Mouse (Mus musculus) forebrain, embryonic 11.5 days (tissue): ENCODE data around the gene Drg2. TPM values are rescaled to one million over a fixed set of nuclear protein-coding genes. Genes with fewer than 3 reads are reported as not detected.

Source experiments
- ATAC-seq: fragments of 200-750 bp; cut with Nextera tagmentation; replicated peaks from 2 replicates; pipeline ENCODE4 v1.8.0; 2017; ENCODE audit warnings: moderate TSS enrichment; ENCODE audit not compliant: low FRiP score
- DNase-seq: peaks from one replicate; pipeline ENCODE4 v3.0.0-alpha.2; 2017; ENCODE audit warnings: low spot score
- H3K27ac ChIP-seq: fragments of 300-500 bp; sonication (generic); 2 replicates; pipeline ENCODE4 v1.5.1; 2014; ENCODE audit warnings: low read depth, low read length
- H3K27me3 ChIP-seq: fragments of 300-500 bp; sonication (generic); 2 replicates; pipeline ENCODE4 v1.6.1; 2014; ENCODE audit warnings: mild to moderate bottlenecking, low read length, mixed read lengths; ENCODE audit not compliant: control insufficient read depth, insufficient read depth
- H3K36me3 ChIP-seq: fragments of 300-500 bp; sonication (generic); 2 replicates; pipeline ENCODE4 v1.6.1; 2014; ENCODE audit warnings: mild to moderate bottlenecking, low read length, moderate library complexity, mixed read lengths; ENCODE audit not compliant: control insufficient read depth, insufficient read depth
- H3K4me1 ChIP-seq: fragments of 300-500 bp; sonication (generic); replicated peaks from 2 replicates; pipeline ENCODE4 v1.6.1; 2014; ENCODE audit warnings: low read length, mixed read lengths; ENCODE audit not compliant: control insufficient read depth, insufficient read depth
- H3K4me2 ChIP-seq: fragments of 300-500 bp; sonication (generic); 2 replicates; pipeline ENCODE4 v1.6.1; 2014; ENCODE audit warnings: low read depth, mild to moderate bottlenecking, low read length, moderate library complexity, mixed read lengths; ENCODE audit not compliant: severe bottlenecking
- H3K4me3 ChIP-seq: fragments of 300-500 bp; sonication (generic); 2 replicates; pipeline ENCODE4 v1.5.1; 2014; ENCODE audit warnings: low read depth, low read length
- H3K9ac ChIP-seq: fragments of 300-500 bp; sonication (generic); 2 replicates; pipeline ENCODE4 v1.6.1; 2014; ENCODE audit warnings: low read length
- H3K9me3 ChIP-seq: fragments of 300-500 bp; sonication (generic); 2 replicates; pipeline ENCODE4 v1.6.1; 2016; ENCODE audit warnings: low read length, mixed read lengths; ENCODE audit not compliant: control insufficient read depth
- WGBS: fragments of 180-500 bp; shearing (Covaris S2); extraction: QIAGEN DNeasy Blood & Tissue Kit; methylation state at CpG from one replicate; pipeline ENCODE4 v1.1.7; 2014; 5-methylcytosine and 5-hydroxymethylcytosine counted together
- polyA plus RNA-seq: library from polyadenylated mRNA; unstranded; fragments of >200 nt; fragmentation: Nextera tagmentation; extraction: Ambion mirVana; gene quantifications from 2 replicates; pipeline ENCODE4 v1.2.1, GENCODE M21; 2014

Gene Drg2
- polyA plus RNA-seq = 121 and 133 TPM in 2 replicates

DNA sequence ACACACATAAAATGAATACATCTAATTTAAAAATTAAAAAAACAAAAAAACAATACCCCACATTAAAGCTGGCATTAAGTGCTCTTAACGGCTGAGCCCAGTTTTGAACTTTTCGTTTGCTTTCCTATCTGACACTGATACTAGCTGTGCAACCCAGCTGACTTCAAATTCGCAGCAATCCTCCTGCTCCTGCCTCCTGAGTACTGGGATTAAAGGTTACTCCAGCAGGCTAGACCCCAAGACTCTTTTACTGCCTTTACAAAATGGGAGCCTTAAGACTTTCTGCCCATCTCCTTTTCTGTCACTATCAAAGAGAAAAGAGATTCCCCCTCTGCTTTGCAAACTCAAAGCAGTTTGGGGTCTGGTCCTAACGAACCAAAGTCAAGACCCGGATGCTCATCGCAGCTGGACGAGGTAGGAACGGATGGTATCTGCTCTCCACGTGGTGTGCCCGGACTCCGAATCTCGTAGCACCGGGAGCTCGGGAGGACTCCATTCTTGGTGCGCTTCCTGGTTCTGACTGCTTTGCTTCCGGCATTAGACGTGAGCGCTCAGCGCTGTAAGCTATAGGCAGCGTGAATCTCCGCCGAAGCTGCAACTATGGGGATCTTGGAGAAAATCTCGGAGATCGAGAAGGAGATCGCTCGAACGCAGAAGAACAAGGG lies at the start of gene Drg2:
TSS of gene Drg2 (plus strand) at position 512 of the 665 bp plus-strand sequence.
- Histone ChIP-seq H3K9me3 (no peaks in the 10 kb centered on the region), H3K27ac (no peak within 1 kb of the TSS), H3K4me1 (peaks cover 4% of the 10 kb centered on the region; the same call in 1 of the 2 replicates), H3K36me3 (no peaks in the 10 kb centered on the region; the same call in 1 of the 2 replicates), H3K27me3 (no peaks in the 10 kb centered on the region), H3K4me3 (peak within 1 kb of the TSS; percentile 79), H3K9ac (peak within 1 kb of the TSS; percentile 72), H3K4me2 (peak within 1 kb of the TSS; percentile 96)
- peak; percentile 80 for ATAC-seq
- peak; percentile 95 for DNase-seq
- 5% methylated on average over 27 of the region's 27 CpGs for WGBS

DNA sequence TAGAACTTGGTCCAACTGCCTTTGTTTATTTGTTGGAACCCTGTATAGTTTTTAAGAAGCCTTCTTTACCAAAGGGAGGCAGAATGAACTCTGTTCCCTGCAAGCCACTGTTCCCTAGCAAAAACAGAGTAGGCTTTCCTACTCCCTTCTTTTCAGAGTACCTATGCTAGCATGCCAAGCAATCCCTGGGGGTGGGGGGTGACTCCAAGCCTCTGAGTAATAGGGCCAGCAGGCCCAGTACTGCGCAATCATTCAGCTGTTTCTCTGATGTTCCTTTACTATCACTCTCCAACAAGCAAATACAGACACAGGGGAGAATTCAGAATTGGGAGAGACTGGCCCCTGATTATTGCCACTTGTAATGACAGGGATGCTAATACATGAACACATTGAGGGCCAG lies 47.8 kb upstream of the Drg2 start:
- H3K27me3 ChIP-seq = no peaks in the 10 kb centered on the region
- H3K36me3 ChIP-seq = no peaks in the 10 kb centered on the region; the same call in 1 of the 2 replicates
- 94% methylated on average over 1 of the region's 1 CpGs for WGBS
- H3K4me3 ChIP-seq = no peak overlapping the region
- no peaks in the 10 kb centered on the region for H3K4me1 ChIP-seq
- no peaks in the 10 kb centered on the region for H3K9me3 ChIP-seq
- H3K4me2 ChIP-seq = no peak overlapping the region
- H3K9ac ChIP-seq = no peak overlapping the region
- no peak for ATAC-seq
- no peak overlapping the region for H3K27ac ChIP-seq
- DNase-seq = no peak

DNA sequence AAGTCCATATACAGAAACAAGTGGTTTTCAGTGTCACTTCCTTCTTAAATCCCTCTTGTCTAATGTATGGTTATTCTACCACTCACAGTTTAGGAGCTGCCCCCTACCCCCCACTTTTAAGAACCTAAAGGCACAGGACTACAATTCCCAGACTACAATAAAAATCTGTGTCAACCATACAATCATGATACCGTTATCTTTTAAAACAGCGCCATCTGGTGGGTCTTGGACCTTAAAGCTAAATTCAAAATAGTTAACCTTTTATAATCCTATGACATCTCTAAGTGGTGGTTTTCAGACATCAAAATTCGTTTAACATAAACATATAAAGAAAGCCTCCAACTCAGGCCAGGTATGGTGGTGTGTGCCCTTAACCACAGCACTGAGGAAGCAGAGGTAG lies 42.2 kb upstream of the Drg2 start:
- no peak overlapping the region for H3K4me3 ChIP-seq
- H3K9ac ChIP-seq = no peak overlapping the region
- ATAC-seq = no peak
- H3K27ac ChIP-seq = no peak overlapping the region
- no peaks in the 10 kb centered on the region for H3K9me3 ChIP-seq
- H3K27me3 ChIP-seq = no peaks in the 10 kb centered on the region
- H3K4me2 ChIP-seq = no peak overlapping the region
- WGBS = 21% methylated on average over 3 of the region's 3 CpGs
- no peaks in the 10 kb centered on the region for H3K4me1 ChIP-seq
- DNase-seq = peak; percentile 56
- no peaks in the 10 kb centered on the region; the same call in 1 of the 2 replicates for H3K36me3 ChIP-seq

DNA sequence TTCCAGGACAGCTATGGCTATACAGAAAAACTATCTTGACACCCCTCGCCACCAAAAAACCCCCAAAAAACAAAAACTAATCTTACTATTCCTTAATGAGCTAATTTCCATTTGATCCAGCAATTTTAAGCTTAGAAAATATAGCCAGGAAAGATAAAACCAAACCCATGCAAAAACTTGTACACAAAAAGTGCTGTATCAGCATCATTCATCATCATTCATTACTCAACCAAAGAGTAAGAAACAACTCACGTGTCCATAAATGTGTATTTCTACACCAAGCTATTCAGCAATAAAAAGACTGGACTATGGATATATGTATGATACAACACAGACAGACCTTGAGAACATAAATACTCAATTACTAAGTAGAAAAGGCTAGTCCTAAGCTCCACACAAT lies 41.5 kb upstream of the Drg2 start:
- no peaks in the 10 kb centered on the region for H3K4me1 ChIP-seq
- H3K9ac ChIP-seq = no peak overlapping the region
- ATAC-seq = no peak
- WGBS = 85% methylated on average over 2 of the region's 2 CpGs
- H3K4me3 ChIP-seq = no peak overlapping the region
- DNase-seq = no peak
- H3K27me3 ChIP-seq = no peaks in the 10 kb centered on the region
- no peaks in the 10 kb centered on the region; the same call in 1 of the 2 replicates for H3K36me3 ChIP-seq
- no peak overlapping the region for H3K27ac ChIP-seq
- H3K4me2 ChIP-seq = no peak overlapping the region
- no peaks in the 10 kb centered on the region for H3K9me3 ChIP-seq

DNA sequence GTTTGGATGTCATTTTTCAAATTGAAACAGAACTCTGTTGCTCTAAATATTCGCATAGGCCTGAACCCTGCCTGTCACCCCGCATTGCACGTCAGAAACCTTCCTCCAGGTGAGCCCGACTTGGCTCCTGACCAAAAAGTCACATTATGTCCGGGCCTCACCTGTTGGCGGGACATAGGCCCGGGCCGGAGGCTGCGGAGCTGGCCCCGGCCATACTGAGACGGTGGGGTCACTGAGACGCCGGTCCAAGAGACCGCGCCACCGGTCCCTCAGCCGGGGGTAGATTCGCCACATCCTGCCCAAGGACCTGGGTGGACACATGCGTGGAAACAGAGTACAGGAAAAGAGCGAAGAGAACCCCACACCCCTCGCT lies 37.8 kb upstream of the Drg2 start:
- no peaks in the 10 kb centered on the region for H3K36me3 ChIP-seq
- peak overlapping the region; percentile 80 for H3K4me2 ChIP-seq
- H3K9me3 ChIP-seq = no peaks in the 10 kb centered on the region
- no peak for DNase-seq
- H3K27me3 ChIP-seq = no peaks in the 10 kb centered on the region
- peak; percentile 69 for ATAC-seq
- whole genome bisulfite sequencing = 0% methylated on average over 21 of the region's 21 CpGs
- peak overlapping the region; percentile 87 for H3K4me3 ChIP-seq
- H3K9ac ChIP-seq = peak overlapping the region; percentile 88
- peaks cover 5% of the 10 kb centered on the region for H3K4me1 ChIP-seq
- no peak overlapping the region for H3K27ac ChIP-seq

DNA sequence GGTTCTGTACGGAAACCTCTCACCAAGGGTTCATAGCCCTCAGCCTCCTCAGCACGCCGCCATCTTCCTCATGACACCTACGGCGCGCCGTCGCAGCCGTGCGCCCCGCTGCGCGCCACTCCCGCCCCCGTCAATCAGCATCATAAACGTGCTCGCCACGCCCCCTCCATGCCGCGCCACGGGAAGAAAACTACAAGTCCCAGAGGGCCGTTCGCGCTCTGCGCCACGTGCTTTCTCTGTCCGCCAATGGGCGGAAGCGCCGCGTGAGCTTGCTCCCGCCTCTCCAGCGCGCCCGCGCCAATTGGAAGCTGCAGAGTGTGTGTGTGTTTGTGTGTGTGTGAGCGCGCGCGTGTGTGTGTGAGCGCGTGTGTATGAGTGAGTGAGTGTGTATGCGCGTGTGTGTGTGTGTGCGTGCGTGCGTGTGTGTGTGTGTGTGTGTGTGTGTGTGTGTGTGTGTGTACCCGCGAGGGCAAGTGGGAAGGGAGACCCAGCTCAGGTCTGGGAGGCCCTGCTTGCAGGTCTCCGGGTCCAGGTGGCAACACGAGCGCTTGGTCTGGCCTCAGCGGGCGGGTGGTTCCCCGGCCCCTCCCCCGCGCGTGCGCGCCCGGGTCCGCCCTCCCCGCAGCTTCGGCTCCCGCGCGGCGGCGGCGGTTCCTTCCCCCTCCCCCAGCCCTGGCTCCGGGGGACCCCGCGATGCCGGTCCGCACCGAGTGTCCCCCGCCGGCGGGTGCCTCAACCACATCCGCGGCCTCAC lies 37.3 kb upstream of the Drg2 start, which contains the start of gene Gid4:
TSS of gene Gid4 (plus strand) at position 183 of the 754 bp plus-strand sequence.
- peak; percentile 99 for DNase-seq
- under 1% methylated on average over 67 of the region's 81 CpGs for WGBS
- no peaks in the 10 kb centered on the region for H3K9me3 ChIP-seq
- peak; percentile 98 for ATAC-seq
- H3K4me1 ChIP-seq = peaks cover 5% of the 10 kb centered on the region
- no peaks in the 10 kb centered on the region for H3K27me3 ChIP-seq
- peak within 1 kb of the TSS; percentile 73 for H3K27ac ChIP-seq
- peak within 1 kb of the TSS; percentile 88 for H3K9ac ChIP-seq
- H3K4me3 ChIP-seq = peak within 1 kb of the TSS; percentile 87
- H3K4me2 ChIP-seq = peak within 1 kb of the TSS; percentile 80
- H3K36me3 ChIP-seq = no peaks in the 10 kb centered on the region

DNA sequence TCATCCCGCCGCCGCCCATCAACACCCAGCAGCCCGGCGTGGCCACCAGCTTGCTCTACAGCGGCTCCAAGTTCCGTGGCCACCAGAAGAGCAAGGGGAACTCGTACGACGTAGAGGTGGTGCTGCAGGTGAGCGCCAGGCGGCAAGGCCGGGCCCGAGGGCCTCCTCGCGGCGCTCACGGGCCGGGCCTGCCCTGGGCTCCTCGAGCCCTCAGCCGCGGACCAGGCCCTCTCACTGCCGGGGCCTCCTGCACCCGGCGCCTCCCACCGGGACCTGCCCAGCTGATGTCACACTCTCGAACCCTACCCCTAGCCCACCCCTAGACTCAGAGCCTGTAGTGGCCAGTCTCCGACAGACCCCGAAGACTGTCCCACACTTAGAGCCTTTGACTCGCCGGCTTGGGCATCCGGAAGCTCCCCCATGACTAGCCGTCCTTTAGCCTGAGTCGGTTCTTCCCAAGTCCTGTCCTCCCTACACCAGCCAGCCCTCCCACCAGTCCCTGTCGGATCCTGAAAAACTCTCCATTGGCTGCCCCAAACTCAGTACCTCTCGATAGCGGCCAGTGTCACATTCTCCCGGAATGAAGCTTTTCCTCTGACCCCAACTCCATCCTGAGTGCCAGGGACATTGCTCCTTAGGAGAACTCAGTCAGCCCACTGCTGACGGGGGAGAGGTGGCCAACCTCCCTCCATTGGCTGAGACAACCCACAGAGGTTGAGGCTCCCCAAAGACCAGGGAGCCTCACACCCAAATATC lies 36.5 kb upstream of the Drg2 start, which contains the start of gene Atpaf2:
TSS of gene Atpaf2 (minus strand) at position 741 of the 756 bp plus-strand sequence.
- H3K9me3 ChIP-seq = no peaks in the 10 kb centered on the region
- ATAC-seq (peak; percentile 52), DNase-seq (peak; percentile 71)
- peak within 1 kb of the TSS; percentile 87 for H3K4me3 ChIP-seq
- H3K4me1 ChIP-seq = peaks cover 5% of the 10 kb centered on the region
- no peaks in the 10 kb centered on the region for H3K27me3 ChIP-seq
- WGBS = under 1% methylated on average over 39 of the region's 39 CpGs
- no peaks in the 10 kb centered on the region for H3K36me3 ChIP-seq
- H3K9ac ChIP-seq = peak within 1 kb of the TSS; percentile 88
- peak within 1 kb of the TSS; percentile 80 for H3K4me2 ChIP-seq
- H3K27ac ChIP-seq = peak within 1 kb of the TSS; percentile 73

DNA sequence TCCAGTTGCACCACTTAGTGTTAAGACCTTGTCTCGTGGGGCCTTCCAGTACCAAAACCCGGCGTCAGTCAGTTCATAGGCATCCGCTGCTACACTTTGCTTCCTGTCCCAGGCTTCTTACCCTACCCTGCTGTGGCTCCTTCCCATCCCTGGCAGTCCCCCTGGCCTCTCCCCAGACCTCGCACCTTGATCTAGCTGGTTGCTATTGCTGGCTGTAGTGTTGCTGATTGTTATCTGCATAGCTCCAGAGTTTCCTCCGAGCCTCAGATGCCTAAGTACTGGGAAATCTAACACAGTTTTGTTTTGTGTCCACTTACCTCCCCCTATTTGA lies 36.0 kb upstream of the Drg2 start:
- 35% methylated on average over 6 of the region's 6 CpGs for WGBS
- ATAC-seq (no peak), DNase-seq (peak; percentile 50)
- Histone ChIP-seq H3K4me3 (peak overlapping the region; percentile 87), H3K4me1 (peaks cover 5% of the 10 kb centered on the region), H3K27ac (no peak overlapping the region), H3K9ac (peak overlapping the region; percentile 88), H3K36me3 (no peaks in the 10 kb centered on the region), H3K27me3 (no peaks in the 10 kb centered on the region), H3K4me2 (peak overlapping the region; percentile 80), H3K9me3 (no peaks in the 10 kb centered on the region)
